Mouse (Mus musculus): ENCODE data around the gene Ank2.

GRCm38 (mm10) chr3:127453738-127454137 lies 45.4 kb downstream of the Ank2 start:
- no peak for TF ChIP-seq CTCF (conservative IDR thresholded peaks at IDR 0.05; ENCODE audit: insufficient read depth, insufficient read length, low read depth, low read length)
- TF ChIP-seq POLR2A (IDR thresholded peaks at IDR 0.05; ENCODE audit: low read depth, low read length) = no peak

Measured in kidney, adult 2 months (tissue).